Mouse (Mus musculus) C2C12 (cell line): ENCODE measurements around the gene Lypla2.

Source experiments
- CTCF ChIP-seq: IDR thresholded peaks from one replicate; pipeline ENCODE4 v1.5.1; 2011; ENCODE audit not compliant: control insufficient read depth, insufficient read depth, insufficient read length
- FOSL1 ChIP-seq: IDR thresholded peaks from one replicate; pipeline ENCODE4 v1.8.0; 2011; ENCODE audit warnings: mild to moderate bottlenecking, low read length; ENCODE audit not compliant: poor library complexity, insufficient read depth, severe bottlenecking
- MYOG ChIP-seq: IDR thresholded peaks from one replicate; pipeline ENCODE4 v1.6.1; 2011; ENCODE audit not compliant: control insufficient read depth, insufficient read length; ENCODE audit errors: extremely low read depth
- USF1 ChIP-seq: IDR thresholded peaks from one replicate; pipeline ENCODE4 v1.6.1; 2011; ENCODE audit warnings: low read depth, mild to moderate bottlenecking, control low read depth, moderate library complexity

DNA sequence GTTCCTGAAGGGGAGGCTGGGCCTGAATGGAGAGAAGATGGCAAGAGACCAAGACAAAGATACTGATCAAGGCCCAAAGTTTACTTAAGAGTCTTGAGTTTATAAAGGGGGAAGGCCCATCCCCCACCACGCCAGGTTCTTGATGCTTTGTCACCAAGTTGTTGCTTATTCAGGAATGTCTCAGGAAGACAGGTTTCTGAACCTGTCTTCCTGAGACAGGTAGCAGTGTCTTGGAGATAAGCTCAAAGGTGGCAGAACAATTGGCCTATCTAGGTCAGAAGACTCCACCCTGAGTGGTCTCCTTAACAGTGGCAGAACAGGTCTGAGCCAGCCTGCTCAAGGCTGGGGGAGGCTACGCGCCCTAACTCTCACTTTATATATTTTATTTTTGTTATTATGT, 45.6 kb downstream of the Lypla2 start:
- TF ChIP-seq MYOG (no peak), FOSL1 (no peak), CTCF (no peak), USF1 (no peak)
